Mouse (Mus musculus): ENCODE data around the gene Sec24a.
A peak's percentile ranks its signal among the peaks of the same experiment; 100 is the strongest.

DNA sequence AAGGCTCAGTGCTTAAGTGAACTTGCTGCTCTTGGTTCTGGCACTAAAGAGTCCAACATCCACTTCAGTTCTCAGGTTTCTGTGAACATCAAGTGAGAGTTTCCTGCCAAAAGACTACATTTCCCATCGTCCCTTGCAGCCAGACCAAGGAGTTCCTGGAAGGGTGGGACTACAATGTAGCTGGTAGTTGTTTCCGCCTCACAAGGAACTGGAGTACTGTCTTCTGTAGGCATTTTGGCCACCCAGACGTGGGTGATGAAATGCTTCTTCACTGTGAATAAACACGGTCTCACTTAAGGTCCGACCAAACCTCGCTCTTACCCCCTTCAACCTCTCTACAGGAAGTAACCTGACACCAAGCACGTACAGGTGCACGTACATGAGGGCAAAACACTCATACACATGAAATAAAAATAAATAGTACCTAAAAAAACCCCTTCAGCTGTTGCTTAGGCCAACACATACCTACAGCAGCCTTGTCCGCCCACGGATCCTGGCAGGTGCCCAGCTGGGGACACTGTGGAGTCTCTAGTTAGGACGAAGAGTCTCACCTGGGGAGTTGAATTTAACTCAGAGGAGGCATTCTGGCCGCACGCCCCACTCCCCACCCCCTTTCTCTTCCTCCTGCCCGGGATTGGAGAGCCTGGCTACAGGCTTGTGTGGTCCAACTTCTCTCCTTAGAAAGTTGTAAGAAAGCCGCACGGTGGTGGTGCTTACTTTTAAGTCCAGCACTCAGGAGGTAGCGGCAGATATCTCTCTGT is 42.0 kb upstream of the Sec24a start:
- TF ChIP-seq POLR2A (IDR thresholded peaks at IDR 0.05; ENCODE audit: borderline replicate concordance, extremely low read depth, insufficient read depth, insufficient read length, poor library complexity, severe bottlenecking) (peak; percentile 46; the same call in 1 of the 2 replicates), CTCF (IDR thresholded peaks at IDR 0.05; ENCODE audit: borderline replicate concordance, extremely low read depth, insufficient read depth, insufficient read length) (no peak)
